Mouse (Mus musculus) neutrophil, adult 59 days (primary cell): ENCODE results near the gene Olfr313. TPM values are rescaled to one million over a fixed set of nuclear protein-coding genes. Genes with fewer than 3 reads are reported as not detected.

Source experiments
- total RNA-seq, 2 experiments: library from RNA; stranded (reverse); gene quantifications; 1 replicate in 1 of 2; 2 replicates in 1 of 2; pipeline ENCODE4 v1.2.4; 2023

The Olfr313 gene
- total RNA-seq: not detected

DNA sequence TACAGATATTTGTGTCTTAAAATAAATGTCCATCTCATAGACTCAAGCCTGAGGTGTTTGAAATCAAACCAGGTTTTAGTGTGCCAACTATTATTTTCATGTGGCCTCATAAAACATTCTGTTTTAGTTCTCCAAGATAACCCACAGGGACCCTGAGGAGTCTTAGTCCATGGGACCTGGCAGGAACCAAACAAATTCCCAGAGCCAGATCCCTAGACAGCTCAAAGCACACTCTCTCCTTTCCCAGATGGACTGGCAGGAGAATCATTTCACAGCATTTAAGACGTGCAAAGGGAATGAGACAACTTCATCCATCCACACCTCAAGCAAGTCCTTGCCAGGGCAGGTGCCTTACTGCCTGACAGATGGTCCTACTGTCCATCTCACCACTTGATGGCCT, at the start of gene Olfr313:
Gene Olfr313 (plus strand): TSS at position 301 of the 400 bp plus-strand sequence.

DNA sequence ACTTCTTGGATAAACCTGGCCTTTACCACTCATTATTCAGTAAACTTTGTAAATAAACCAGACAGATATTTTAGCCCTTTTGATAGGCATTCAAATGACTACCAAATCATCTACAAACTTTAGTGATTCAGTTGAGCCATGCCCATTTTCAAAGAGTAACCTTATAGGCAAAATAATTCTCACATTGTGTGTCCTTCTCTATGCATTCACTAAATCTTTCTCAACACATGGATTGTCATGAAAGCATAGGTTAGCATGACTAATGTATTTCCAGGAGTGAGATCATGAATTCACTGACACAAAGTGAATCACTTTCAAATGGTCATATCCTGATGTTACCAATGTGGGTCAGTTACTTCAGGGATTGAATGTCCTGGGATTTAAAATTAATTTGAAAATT, 41.9 kb upstream of the Olfr313 start, which contains the start of gene Olfr315:
Gene Olfr315 (plus strand): TSS at position 301 of the 400 bp plus-strand sequence.

DNA sequence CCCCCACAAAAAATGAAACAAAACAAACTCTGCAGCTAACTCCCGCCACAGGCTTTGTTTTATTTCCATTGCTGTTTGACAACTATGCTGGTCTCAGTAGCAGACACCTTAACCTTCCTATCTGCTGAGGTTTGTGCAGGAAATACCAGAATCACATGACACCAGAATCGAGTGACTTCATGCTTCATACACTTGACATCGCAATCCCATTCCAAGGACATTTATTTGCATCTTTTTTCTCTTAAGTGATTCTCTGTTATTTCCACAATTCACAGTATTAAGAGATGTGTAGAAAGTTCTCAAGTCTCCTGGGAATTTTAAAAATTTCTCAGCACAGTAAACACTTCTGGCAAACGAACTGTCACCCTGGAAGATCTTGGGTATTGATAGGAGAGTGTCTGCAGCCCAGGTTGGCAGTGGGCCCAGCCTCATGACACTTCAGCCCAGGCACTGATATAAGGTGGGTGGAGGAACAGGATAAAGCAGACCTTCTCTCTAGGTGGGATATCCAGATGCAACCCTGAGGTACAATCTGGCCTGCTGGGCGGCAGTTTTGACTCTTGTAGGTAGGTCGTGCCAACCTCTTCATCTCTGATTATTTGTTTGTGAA, 32.2 kb upstream of the Olfr313 start, which contains the start of gene Olfr314:
Gene Olfr314 (plus strand): TSS at position 473 of the 610 bp plus-strand sequence.

DNA sequence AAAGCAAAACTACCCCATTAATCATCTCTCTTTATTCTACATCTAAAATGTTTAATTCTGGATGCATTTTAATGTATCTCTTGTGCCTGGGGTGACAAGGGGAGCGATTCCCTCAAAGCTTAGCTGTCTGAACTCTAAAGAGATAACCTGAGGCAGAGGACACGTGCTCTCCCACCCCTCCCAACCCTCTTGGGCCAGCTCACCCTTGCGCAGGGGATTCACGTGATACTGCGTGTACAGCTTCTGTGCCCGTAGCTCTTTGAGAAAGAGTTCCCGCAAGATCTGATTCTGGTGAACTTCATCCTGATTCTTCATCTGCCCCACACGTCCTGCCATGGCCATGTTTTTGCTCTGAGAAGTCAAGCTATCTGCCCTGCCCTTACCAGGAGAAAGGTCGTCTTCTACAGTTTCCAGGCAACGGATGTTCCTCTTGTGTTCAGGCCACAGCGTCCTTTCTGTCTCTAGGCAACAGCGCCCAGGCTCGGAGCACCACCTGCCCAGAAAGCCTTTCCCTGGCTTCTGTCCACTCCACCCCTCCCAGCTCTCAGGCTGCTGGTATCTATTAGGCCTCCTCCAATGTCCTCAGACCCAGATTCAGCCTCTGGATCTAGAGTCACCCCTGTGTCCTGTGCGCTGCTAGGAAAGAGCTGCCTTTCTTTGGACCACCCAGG, 13.1 kb upstream of the Olfr313 start, which contains the start of gene Fam183b:
Gene Fam183b (minus strand): TSS at position 403 of the 671 bp plus-strand sequence.

DNA sequence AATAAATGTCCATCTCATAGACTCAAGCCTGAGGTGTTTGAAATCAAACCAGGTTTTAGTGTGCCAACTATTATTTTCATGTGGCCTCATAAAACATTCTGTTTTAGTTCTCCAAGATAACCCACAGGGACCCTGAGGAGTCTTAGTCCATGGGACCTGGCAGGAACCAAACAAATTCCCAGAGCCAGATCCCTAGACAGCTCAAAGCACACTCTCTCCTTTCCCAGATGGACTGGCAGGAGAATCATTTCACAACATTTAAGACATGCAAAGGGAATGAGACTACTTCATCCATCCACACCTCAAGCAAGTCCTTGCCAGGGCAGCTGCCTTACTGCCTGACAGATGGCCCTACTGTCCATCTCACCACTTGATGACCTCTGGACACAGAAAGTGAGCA, 14.1 kb downstream of the Olfr313 start, which contains the start of gene Olfr312:
Gene Olfr312 (plus strand): TSS at position 301 of the 400 bp plus-strand sequence.

DNA sequence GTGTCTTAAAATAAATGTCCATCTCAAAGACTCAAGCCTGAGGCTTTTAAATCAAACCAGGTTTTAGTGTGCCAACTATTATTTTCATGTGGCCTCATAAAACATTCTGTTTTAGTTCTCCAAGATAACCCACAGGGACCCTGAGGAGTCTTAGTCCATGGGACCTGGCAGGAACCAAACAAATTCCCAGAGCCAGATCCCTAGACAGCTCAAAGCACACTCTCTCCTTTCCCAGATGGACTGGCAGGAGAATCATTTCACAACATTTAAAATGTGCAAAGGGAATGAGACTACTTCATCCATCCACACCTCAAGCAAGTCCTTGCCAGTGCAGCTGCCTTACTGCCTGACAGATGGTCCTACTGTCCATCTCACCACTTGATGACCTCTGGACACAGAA, 24.2 kb downstream of the Olfr313 start, which contains the start of gene Olfr311:
Gene Olfr311 (plus strand): TSS at position 301 of the 400 bp plus-strand sequence.

DNA sequence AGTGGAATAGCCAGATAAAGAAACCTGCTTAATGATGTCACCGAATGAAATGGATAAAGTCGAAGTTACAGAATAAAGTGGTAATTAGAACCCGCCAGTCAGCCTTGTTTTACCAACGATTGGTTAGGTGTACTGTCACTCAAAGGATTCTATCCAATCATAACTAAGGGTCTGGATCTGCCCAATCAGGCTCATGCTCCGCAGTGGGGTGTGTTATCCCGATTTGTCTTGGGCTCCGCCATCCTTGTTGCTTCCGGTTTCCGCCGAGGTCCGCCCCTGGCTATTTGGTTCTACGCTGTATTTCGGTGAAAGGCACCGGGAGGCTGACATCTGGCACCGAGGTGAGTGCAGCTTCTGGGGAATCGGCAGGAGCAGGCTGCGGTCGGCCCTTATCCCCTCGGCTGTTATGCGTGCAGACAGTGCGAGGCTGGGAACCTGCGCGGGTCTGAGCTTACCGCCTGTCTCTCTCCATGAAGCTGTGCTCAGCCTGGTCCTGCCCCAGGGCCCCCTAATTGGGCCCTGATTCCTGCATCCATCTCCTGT, 32.2 kb downstream of the Olfr313 start, which contains the start of gene Gm12258:
Gene Gm12258 (plus strand): TSS at position 240 of the 543 bp plus-strand sequence.

DNA sequence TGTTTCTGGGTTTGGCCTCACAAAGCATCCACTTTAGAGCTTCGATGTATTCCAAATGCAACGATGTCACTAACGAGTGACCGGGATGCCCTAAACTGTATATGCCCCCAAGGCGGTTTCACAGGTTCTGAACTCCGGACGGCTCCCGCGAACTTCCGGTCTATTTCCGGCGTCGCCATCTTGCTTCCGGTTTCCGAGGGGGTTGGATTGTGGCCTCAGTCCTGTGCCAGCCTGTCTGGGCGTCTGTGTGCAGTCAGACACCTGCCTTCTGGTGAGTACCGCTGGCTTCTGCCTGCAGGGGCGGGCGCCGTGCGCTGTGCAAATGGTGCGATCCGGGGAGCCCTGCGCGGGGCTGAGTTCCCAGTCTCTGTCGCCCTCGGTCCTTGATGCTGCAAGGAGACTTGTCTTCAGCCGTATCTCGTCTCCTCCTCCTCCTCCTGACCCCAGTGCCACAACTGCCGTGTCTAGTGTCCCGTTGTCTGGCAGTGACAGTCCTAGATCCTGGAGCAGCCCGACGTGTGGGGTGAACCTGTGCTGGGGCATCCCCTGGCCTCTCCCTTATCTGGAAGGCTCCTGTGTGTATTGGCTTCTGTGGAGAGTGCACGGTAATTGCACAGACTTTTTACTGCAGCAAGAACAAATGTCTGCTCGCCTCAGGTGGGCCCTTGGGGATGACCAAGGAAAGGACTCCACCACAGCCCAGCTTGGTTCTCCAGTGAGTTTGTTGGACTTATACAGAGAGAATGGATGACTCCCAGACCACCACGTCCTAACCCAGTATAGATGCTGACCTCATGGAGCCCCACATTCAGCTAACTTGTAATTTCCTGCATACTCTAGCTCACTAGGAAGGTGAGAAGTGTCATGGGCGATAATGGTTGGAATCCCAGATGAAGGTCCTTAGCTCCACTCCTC, 52.5 kb downstream of the Olfr313 start, which contains the start of gene 2810021J22Rik:
Gene 2810021J22Rik (plus strand): TSS at position 178 of the 915 bp plus-strand sequence.

Other genes starting within 250 kb of the Olfr313 start
- gene Olfr224, start 244.4 kb upstream of the Olfr313 start, total RNA-seq: not detected
- gene Olfr325, start 237.3 kb upstream of the Olfr313 start, total RNA-seq: not detected
- gene Olfr324, start 219.9 kb upstream of the Olfr313 start, total RNA-seq: not detected
- gene 2210407C18Rik, start 198.9 kb upstream of the Olfr313 start, total RNA-seq: not detected
- gene Olfr323, start 184.5 kb upstream of the Olfr313 start, total RNA-seq: not detected
- gene Trim58, start 174.5 kb upstream of the Olfr313 start, total RNA-seq: 1 to 10 TPM in 1 of 2 experiments, under 1 TPM in 1; 0.88 to 1.2 TPM
- under 1 TPM in 1 of 2 experiments, not detected in 1; 0.07 TPM for gene Olfr322, start 156.2 kb upstream of the Olfr313 start, total RNA-seq
- gene Olfr320, start 133.9 kb upstream of the Olfr313 start, total RNA-seq: not detected
- gene Olfr319, start 115.8 kb upstream of the Olfr313 start, total RNA-seq: not detected
- gene Olfr318, start 91.0 kb upstream of the Olfr313 start, total RNA-seq: under 1 TPM; 0.11 to 0.18 TPM
- not detected for gene Olfr317, start 75.8 kb upstream of the Olfr313 start, total RNA-seq
- not detected for gene Olfr316, start 62.3 kb upstream of the Olfr313 start, total RNA-seq
- not detected for gene Olfr315, start 41.8 kb upstream of the Olfr313 start, total RNA-seq
- gene Olfr314, start 32.0 kb upstream of the Olfr313 start, total RNA-seq: not detected
- gene Fam183b, start 13.0 kb upstream of the Olfr313 start, total RNA-seq: not detected
- gene Olfr312, start 14.2 kb downstream of the Olfr313 start, total RNA-seq: not detected
- gene Olfr311, start 24.3 kb downstream of the Olfr313 start, total RNA-seq: not detected
- gene Gm12258, start 32.2 kb downstream of the Olfr313 start, total RNA-seq: 1 to 10 TPM; 1.6 to 2.4 TPM
- 1 to 10 TPM; 2.2 to 3.8 TPM for gene 2810021J22Rik, start 52.2 kb downstream of the Olfr313 start, total RNA-seq
- gene Zfp39, start 89.2 kb downstream of the Olfr313 start, total RNA-seq: 1 to 10 TPM; 4.5 to 4.9 TPM
- 1 to 10 TPM; 3.0 to 8.3 TPM for gene Btnl10, start 102.9 kb downstream of the Olfr313 start, total RNA-seq
- 10 to 100 TPM; 48.0 to 49.7 TPM for gene Rnf187, start 123.9 kb downstream of the Olfr313 start, total RNA-seq
- gene Hist3h2ba, start 133.9 kb downstream of the Olfr313 start, total RNA-seq: 10 to 100 TPM; 14.0 to 44.6 TPM
- gene Hist3h2a, start 139.7 kb downstream of the Olfr313 start, total RNA-seq: 10 to 100 TPM; 56.8 to 72.0 TPM
- not detected for gene Trim17, start 139.7 kb downstream of the Olfr313 start, total RNA-seq
- 10 to 100 TPM; 60.6 to 63.2 TPM for gene Trim11, start 163.1 kb downstream of the Olfr313 start, total RNA-seq